Mouse (Mus musculus) forelimb bud, embryonic 11.5 days (tissue): ENCODE measurements around the gene Arhgef12.

ENCODE experiments used
- DNase-seq: peaks from one replicate; pipeline ENCODE4 v3.0.0-alpha.2; 2012; ENCODE audit warnings: low read depth, low spot score

Gene Arhgef12

DNA sequence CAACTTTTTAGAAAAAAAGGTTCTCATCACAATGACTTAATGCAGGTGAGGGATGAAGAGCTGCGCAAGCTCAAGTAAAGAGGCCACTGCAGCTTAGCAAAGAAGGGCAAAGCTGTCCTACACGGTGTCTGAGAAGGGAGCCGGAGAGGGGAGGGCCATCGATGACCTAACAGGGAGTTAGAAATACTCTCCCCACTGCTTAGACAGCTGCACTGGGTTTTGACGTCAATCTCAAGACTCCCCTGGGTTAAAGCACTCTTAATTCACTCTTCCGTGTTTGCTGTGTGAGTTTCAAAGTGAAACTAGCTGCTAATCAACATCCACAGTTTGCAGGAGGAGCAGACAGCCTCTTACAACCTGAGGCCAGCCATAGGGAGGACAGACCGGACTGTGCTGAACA lies 30.9 kb downstream of the Arhgef12 start:
- no peak for DNase-seq

DNA sequence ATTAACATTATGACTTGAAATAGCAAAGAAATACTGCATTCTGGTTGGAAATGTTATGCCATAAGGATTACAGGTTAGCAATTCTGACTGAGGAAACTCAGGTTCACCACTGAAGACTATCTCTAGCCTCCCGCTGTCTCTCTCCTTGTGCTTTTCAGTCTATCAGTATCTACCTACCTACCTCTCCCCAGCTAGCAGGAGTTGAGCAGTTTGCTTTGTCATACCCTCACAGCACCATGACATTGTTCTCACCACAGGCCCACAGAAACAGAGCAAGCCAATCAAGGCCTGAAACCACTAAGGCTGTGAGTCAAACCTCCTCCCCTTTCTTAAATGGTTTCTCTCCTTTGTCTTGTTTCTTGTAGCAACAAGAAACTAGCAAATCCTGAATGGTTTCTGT lies 32.4 kb downstream of the Arhgef12 start:
- DNase-seq: no peak

DNA sequence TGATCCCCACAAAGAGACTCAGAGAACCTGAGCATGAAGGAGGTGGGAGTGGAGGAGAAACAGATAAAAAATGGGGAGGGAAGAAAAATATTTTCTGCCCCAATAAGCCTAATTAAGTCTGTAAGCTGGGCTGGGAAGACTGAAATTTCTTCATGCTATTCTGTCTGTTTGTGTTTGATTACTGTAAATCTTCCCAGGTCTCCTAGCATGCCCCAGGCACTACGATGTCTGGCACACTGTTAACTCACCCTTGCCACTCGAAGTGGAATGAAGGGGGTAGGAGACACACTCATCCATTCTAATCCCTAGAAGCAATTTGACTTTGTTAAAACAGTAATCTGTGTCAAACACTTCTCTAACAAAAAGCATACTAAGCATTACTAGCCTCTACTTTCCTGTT lies 35.3 kb downstream of the Arhgef12 start:
- no peak for DNase-seq

DNA sequence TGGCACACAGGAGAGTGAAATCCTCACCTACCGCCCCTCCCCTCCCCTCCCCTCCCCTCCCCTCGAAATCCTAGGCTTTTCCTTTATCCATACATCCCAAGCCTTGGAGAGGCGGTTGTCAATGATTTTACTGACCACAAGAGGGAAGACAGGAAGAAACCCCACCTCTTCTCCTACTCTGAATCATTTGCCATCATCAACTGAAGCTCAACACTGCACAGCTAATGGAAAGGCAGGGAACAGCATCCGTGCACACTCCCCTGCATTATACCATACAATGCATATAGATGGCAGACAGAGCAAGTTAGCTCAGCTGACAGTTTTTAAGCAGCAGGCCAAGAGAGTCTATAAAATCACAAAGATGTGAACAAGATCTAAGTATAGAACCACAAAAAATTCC lies 35.9 kb downstream of the Arhgef12 start:
- no peak for DNase-seq

DNA sequence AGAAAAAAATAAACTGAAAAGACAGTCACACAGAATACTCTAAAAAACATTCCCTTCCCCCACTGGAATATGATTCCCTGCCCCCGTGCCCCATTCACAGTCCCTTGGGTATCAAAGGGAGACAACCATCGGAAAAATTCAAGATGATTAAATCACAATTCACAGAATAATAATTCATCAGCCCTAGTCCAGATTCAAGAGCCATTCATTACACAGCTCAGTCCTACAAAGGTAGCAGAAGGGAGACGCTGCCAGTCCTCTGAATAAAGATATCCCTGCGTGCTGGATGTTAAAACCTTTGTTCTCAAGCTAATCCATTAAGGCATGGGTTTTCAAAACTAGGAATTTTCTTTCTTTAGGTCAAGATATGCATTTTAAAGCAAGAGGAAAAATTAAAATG lies 36.5 kb downstream of the Arhgef12 start:
- DNase-seq: no peak

DNA sequence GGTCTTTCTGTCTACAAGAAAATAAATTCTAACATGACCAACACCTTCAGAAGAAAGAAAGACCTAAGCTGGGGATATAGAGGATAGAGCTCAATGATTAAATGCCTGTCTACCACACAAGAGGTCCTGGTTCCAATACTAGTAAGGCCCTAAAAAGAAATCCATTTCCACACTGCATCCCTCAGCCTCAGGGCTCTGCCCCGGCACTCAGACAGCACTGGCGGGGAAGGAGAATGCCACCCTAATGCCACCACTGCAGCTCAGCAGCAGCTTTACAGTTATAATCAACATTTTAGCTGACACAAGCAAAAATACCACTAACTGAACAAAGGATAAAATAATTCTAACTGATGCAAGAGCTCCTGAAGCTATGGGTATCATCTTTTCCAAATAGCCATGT lies 36.9 kb downstream of the Arhgef12 start:
- DNase-seq: no peak

GRCm38 (mm10) chr9:43067896-43068295 lies 39.1 kb downstream of the Arhgef12 start:
- DNase-seq: no peak

GRCm38 (mm10) chr9:43065231-43065630 lies 41.8 kb downstream of the Arhgef12 start:
- DNase-seq: no peak

DNA sequence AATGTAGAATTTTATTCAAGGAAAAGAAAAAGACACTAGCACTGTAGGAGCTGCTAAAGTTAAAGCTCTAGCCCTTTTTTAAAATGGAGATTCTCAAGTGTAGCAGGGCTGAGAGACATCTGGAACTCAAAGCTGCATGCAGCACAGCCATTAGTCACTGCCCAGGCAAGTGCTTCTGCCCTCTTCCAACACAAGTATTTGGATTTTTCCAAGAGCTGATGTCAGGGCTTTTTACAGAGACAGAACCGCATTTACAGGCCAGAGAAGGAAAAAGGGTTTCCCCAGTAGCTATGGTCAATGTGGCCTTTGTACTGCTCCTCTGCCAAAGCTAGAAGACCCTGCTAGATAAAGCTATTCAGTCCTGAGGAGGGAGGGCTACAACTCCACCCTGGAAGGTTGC lies 45.5 kb downstream of the Arhgef12 start:
- DNase-seq: no peak

DNA sequence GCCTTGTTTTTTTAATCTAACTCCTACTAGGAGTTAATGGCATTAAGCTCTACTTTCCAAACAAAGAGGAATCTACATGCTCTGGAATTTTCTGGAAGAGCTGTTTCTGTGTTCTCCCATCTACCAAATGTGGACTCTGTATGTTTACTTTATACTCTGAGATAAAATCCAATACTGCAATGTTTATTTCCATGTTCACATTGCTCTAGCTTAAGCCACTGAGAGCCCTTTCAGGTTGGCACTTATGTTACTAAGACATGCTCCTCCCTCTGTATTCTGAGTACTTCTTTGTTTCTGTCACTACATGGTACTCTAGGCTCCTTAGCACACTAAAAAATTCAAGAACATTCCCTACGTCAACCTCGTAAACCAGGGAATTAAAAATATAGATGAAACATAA lies 56.6 kb downstream of the Arhgef12 start:
- DNase-seq: no peak

DNA sequence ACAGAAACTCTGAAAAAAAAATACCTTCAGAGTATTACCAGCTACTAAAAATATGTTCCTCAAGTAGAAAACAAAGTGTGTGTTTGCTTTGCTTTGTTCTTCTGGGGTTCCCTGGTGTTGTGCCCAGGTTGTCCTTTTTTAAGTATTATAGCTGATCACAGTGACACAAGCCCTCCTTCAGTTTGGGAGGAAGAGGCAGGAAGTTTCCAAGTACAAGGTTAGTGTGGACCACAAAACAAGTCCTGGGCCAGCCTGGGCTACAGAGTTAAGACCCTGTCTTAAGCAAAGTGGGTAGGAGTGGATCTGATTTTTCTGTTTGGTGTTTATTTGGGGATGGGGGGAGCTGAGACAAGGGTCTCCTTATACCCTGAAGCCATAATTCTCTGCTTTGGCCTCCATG lies 62.6 kb downstream of the Arhgef12 start:
- DNase-seq: no peak

GRCm38 (mm10) chr9:43038466-43038865 lies 68.6 kb downstream of the Arhgef12 start:
- DNase-seq: no peak

- DNase-seq: peak; percentile 33
Measured at GRCm38 (mm10) chr9:43035208-43035607, 71.8 kb downstream of the Arhgef12 start.

DNA sequence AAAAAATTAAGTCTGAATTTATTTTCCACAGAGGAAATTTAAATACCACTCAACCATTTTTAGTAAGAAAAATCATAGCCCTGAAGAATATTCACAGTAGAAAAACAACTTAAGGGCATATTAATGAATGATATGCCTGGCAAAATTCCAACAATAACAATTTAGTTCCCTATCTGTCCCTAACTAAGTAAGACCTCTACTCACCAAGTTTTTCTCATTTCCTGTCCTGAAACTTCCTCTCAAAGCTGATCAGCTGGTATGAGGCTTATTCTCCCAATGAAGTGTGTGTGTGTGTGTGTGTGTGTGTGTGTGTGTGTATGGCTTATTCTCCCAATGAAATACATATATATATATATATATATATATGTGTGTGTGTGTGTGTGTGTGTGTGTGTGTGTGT lies 72.8 kb downstream of the Arhgef12 start:
- DNase-seq: no peak

DNA sequence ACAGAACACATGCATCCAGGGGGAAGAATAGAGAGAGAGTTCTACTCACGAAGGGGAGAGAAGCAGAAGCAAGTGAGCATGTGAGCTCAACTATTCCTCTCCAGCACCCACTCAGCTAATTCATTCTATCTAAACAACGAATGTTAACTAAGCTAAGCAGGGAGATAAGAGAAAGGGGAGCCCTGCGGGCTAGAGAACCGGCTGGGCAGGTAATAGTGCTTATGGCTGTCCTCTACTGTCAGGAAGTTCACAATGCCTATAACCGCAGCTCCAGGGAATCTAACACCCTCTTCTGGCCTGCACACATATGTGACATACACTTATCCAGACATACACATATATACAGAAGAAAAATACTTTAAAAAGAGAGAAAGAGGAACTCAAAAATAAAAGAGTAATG lies 79.3 kb downstream of the Arhgef12 start:
- no peak for DNase-seq

GRCm38 (mm10) chr9:43021515-43022251 lies 85.4 kb downstream of the Arhgef12 start:
- DNase-seq: no peak

DNA sequence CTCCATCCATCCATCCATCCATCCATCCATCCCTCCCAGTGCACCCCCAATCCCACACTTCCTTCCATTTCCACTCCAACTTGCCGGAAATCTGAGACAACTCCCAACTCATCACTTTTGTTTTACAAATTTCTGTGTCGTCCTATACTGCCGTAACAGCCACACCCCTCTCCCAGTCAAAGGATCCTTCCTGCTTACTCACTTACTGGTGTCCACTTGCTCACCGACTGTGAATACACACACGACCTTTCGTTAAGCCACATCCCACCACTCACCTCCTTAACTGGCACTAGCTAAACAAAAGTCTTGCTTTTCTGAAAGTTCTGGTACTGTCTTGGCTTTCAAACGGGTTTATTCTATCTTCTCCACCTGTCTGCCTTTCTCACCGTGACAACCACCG lies 87.4 kb downstream of the Arhgef12 start:
- DNase-seq: no peak

GRCm38 (mm10) chr9:43015786-43016185 lies 91.3 kb downstream of the Arhgef12 start:
- no peak for DNase-seq

- DNase-seq: no peak
Measured at GRCm38 (mm10) chr9:43015366-43015765, 91.7 kb downstream of the Arhgef12 start.

- DNase-seq: no peak
Measured at GRCm38 (mm10) chr9:43014886-43015285, 92.2 kb downstream of the Arhgef12 start.

- no peak for DNase-seq
Measured at GRCm38 (mm10) chr9:43012541-43012940, 94.5 kb downstream of the Arhgef12 start.

DNA sequence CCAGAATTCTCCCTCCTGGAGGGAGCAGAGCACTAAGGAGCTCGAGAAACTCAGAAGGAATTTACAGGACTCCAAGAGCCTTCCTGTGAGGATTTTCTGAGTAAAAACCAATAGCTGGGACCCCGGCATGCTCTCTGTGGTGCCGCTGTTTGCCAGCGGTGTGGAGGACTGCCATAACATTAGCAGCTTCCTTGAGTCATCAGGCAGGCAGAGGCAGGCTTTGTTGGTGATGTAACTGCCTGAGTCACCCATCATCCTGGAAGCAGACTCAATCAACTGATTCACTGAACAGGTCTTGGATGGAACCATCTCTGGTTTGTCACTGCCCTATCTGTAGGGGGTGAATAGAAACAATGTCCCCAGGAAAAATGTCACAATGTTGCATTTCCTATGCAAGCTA lies 96.0 kb downstream of the Arhgef12 start:
- no peak for DNase-seq

DNA sequence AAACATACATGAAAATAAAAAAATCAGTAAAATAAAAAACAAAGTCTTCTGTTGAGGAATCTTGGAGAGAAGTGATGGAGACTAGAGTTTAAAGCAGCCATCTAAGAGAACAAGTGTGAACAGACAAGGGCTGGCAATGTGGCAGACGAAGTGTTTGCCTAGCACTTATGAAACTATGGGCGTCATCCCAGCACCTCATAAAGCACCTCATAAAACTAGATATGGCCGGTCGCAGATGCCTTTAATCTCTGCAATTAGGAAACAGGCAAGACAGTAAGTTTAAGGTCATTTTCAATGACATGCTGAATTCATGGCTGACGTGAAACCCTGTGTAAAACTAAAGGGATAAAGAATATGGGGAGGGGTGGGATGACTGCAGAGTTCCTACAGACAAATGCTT lies 103.2 kb downstream of the Arhgef12 start:
- DNase-seq: peak; percentile 40

GRCm38 (mm10) chr9:43003017-43003416 lies 104.0 kb downstream of the Arhgef12 start:
- DNase-seq: no peak
